Comparison of ENCODE assay signal across 9 mouse cellular contexts in genomic region chr2:103625349-103625932, GRCm38 (mm10). TPM values are rescaled to one million over a fixed set of nuclear protein-coding genes. Genes with fewer than 3 reads are reported as not detected.
DNase-seq lines count a peak whose midpoint lies in the region; ATAC-seq lines count a peak whose summit lies in the region.
"Had no signal": no experiment of that assay in that cellular context is flagged by ENCODE, and none has a peak within 500 bp of the region (broad histone marks: within the 10 kb centered on the region; RNA-seq: fewer than 3 reads in every experiment).

No protein-coding gene starts in this region.

- H3K27ac ChIP-seq in forebrain, embryonic 14.5 days (ENCODE audit: low read depth, low read length) = peak overlapping the region; percentile 67
- peak overlapping the region; percentile 26 for H3K27ac ChIP-seq in kidney, embryonic 16.5 days (ENCODE audit: low read length)

- no peaks in the 10 kb centered on the region for H3K36me3 ChIP-seq in forebrain, embryonic 14.5 days (ENCODE audit: control insufficient read depth, insufficient read depth, low read length)
- no peaks in the 10 kb centered on the region for H3K36me3 ChIP-seq in kidney, embryonic 16.5 days (ENCODE audit: insufficient read depth, low read length)

- H3K27me3 ChIP-seq in forebrain, embryonic 14.5 days (replicated peaks; ENCODE audit: control insufficient read depth, insufficient read depth, low read length) = no peaks in the 10 kb centered on the region
- H3K27me3 ChIP-seq in kidney, embryonic 16.5 days (ENCODE audit: insufficient read depth, low read length) = no peaks in the 10 kb centered on the region

- intact Hi-C loops in left cerebral cortex, postnatal 4 days (cut with DNase I) = no loop called here
- intact Hi-C loops in left cerebral cortex, postnatal 14 days (cut with DNase I) = no loop called here

- no peak overlapping the region for H3K9ac ChIP-seq in forebrain, embryonic 14.5 days (ENCODE audit: low read length)
- H3K9ac ChIP-seq in kidney, embryonic 16.5 days (replicated peaks; ENCODE audit: low read length) = no peak overlapping the region

- 4% methylated on average over 7 of the region's 7 CpGs for WGBS in forebrain, embryonic 14.5 days
- 6% methylated on average over 7 of the region's 7 CpGs for WGBS in kidney, embryonic 16.5 days

- DNase-seq in left cerebral cortex, postnatal 4 days = peak; percentile 76
- no peak for DNase-seq in left cerebral cortex, postnatal 14 days (ENCODE audit: low spot score in 2 of 2)
- peak; percentile 83 for DNase-seq in forebrain, embryonic 14.5 days (ENCODE audit: low spot score)
- peak; percentile 97 for DNase-seq in retina, embryonic 14.5 days (ENCODE audit: low spot score)
- DNase-seq in natural killer cell, adult 2 months (ENCODE audit: low spot score in 2 of 2) = no peak
- DNase-seq in frontal cortex, postnatal 25 days (ENCODE audit: low spot score in 2 of 2) = no peak
- no peak for DNase-seq in frontal cortex, adult 2 months (ENCODE audit: extremely low spot score in 1 of 2, low spot score in 1 of 2)
- DNase-seq: cerebellum, adult 2 months had no signal

- H3K4me2 ChIP-seq in forebrain, embryonic 14.5 days (ENCODE audit: low read length) = peak overlapping the region; percentile 23
- 0 out of 2 replicates have a peak overlapping the region, but pooled peaks have one; percentile 17 for H3K4me2 ChIP-seq in kidney, embryonic 16.5 days (replicated peaks; ENCODE audit: low read depth, low read length)

- H3K4me1 ChIP-seq in forebrain, embryonic 14.5 days (ENCODE audit: control insufficient read depth, insufficient read depth, low read length) = peaks cover 16% of the 10 kb centered on the region
- H3K4me1 ChIP-seq in kidney, embryonic 16.5 days (ENCODE audit: insufficient read depth, low read length) = peaks cover 18% of the 10 kb centered on the region

- no peak overlapping the region for H3K4me3 ChIP-seq in forebrain, embryonic 14.5 days (ENCODE audit: low read depth, low read length)
- no peak overlapping the region for H3K4me3 ChIP-seq in kidney, embryonic 16.5 days (ENCODE audit: low read length)

- H3K9me3 ChIP-seq in forebrain, embryonic 14.5 days (replicated peaks; ENCODE audit: control insufficient read depth, low read length) = no peaks in the 10 kb centered on the region
- H3K9me3 ChIP-seq in kidney, embryonic 16.5 days (ENCODE audit: low read length) = no peaks in the 10 kb centered on the region

- ATAC-seq in forebrain, embryonic 14.5 days = peak; percentile 87
- peak; percentile 89 for ATAC-seq in kidney, embryonic 16.5 days (ENCODE audit: low FRiP score, low TSS enrichment)

RNA-seq across cellular contexts. Expression of gene Abtb2, which starts 59.3 kb away (rescaled TPM):
- total RNA-seq in left cerebral cortex, postnatal 4 days (2021) = 10 to 100 TPM in 1 of 2 experiments, 1 to 10 TPM in 1; 9.5 to 11.9 TPM
- total RNA-seq in left cerebral cortex, postnatal 14 days (2021) = 10 to 100 TPM; 13.4 to 13.7 TPM
- polyA plus RNA-seq in forebrain, embryonic 14.5 days (2014; fragmentation: Nextera tagmentation; extraction: Ambion mirVana) = 3.8 and 5.9 TPM in 2 replicates
- polyA plus RNA-seq in kidney, embryonic 16.5 days (2015; fragmentation: Nextera tagmentation; extraction: Ambion mirVana) = 7.8 and 9.3 TPM in 2 replicates
- 12.0 TPM in 2 replicates for polyA plus RNA-seq in frontal cortex, adult 2 months (2012; rRNA removed)

Comparison
In these comparisons a context has a peak if more than half of its experiments do, and no peak if none do; other contexts are left out.
1. DNase-seq: peak in left cerebral cortex, postnatal 4 days (single experiment), forebrain, embryonic 14.5 days (single experiment) and retina, embryonic 14.5 days (single experiment); none in left cerebral cortex, postnatal 14 days (0 of 2), natural killer cell, adult 2 months (0 of 2), frontal cortex, postnatal 25 days (0 of 2) and frontal cortex, adult 2 months (0 of 2).